8 mouse cellular contexts compared by ENCODE assay signal in the genomic region with DNA sequence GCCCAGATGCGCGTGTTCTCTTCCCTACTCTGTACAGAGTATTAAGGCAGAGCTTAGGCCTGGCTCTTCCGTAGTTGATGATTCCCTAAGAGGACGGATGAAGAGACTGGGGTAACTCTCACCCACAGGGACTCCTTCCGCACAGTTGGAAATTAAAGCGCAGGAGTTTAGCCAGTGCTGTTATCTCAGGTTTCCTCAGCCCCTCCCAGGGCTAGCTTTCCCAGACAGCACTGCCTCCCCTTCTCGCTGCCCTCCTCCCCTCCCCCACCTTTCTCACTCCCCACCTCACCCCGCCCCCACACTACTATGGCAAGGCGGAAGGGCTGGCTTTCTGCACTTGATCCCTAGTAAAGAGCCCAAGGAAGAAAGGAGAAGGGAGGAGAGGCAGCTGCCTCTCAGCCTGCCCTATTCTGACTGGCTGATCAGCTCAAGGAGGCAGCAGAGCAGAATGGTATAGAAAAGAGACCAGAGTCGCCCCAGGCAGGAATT. TPM values are rescaled to one million over a fixed set of nuclear protein-coding genes. Genes with fewer than 3 reads are reported as not detected.
DNase-seq lines count a peak whose midpoint lies in the region; ATAC-seq and TF ChIP-seq lines count a peak whose summit lies in the region.

No protein-coding gene starts in this region.

- peak overlapping the region; percentile 85 for H3K27ac ChIP-seq in hindbrain, embryonic 14.5 days
- H3K27ac ChIP-seq in liver, postnatal 0 days (ENCODE audit: low read depth): no peak overlapping the region

- 12% methylated on average over 10 of the region's 10 CpGs for WGBS in hindbrain, embryonic 14.5 days
- 13% methylated on average over 10 of the region's 10 CpGs for WGBS in liver, postnatal 0 days (ENCODE audit: insufficient replicate concordance)

- peak overlapping the region; percentile 34; the same call in 1 of the 2 replicates for H3K9ac ChIP-seq in hindbrain, embryonic 14.5 days
- no peak overlapping the region for H3K9ac ChIP-seq in liver, postnatal 0 days (replicated peaks)

- no peak for TF ChIP-seq EP300 in liver, postnatal 0 days (IDR thresholded peaks at IDR 0.05; ENCODE audit: low read depth)

- peak overlapping the region; percentile 47 for H3K4me3 ChIP-seq in erythroblast, embryonic 14.5 days (replicated peaks)
- peak overlapping the region; percentile 14 for H3K4me3 ChIP-seq in hindbrain, embryonic 14.5 days (replicated peaks; ENCODE audit: low read length)
- no peak overlapping the region for H3K4me3 ChIP-seq in liver, postnatal 0 days (ENCODE audit: low read depth, low read length)

- DNase-seq in R1 (ENCODE audit: low read depth, low spot score): peak; percentile 87
- peak; percentile 36 for DNase-seq in hindbrain, embryonic 14.5 days (ENCODE audit: low spot score)
- no peak for DNase-seq in liver, postnatal 0 days
- peak; percentile 78 for DNase-seq in yolk sac, embryonic 10.5 days (ENCODE audit: low spot score)
- no peak for DNase-seq in layer of hippocampus, postnatal 36 days
- no peak for DNase-seq in gastrocnemius, adult 18-20 months (ENCODE audit: low spot score)

- H3K9me3 ChIP-seq in erythroblast, embryonic 14.5 days (ENCODE audit: control insufficient read depth, low read length): no peaks in the 10 kb centered on the region
- no peaks in the 10 kb centered on the region for H3K9me3 ChIP-seq in hindbrain, embryonic 14.5 days (ENCODE audit: control insufficient read depth, low read length)
- H3K9me3 ChIP-seq in liver, postnatal 0 days (ENCODE audit: low read length): no peaks in the 10 kb centered on the region

- TF ChIP-seq CTCF in liver, postnatal 0 days (IDR thresholded peaks at IDR 0.05; ENCODE audit: low read depth): no peak

- H3K4me2 ChIP-seq in hindbrain, embryonic 14.5 days (replicated peaks): peak overlapping the region; percentile 46
- peak overlapping the region; percentile 53 for H3K4me2 ChIP-seq in liver, postnatal 0 days (ENCODE audit: low read depth, low read length)

- H3K27me3 ChIP-seq in erythroblast, embryonic 14.5 days (ENCODE audit: control insufficient read depth): no peaks in the 10 kb centered on the region
- H3K27me3 ChIP-seq in hindbrain, embryonic 14.5 days (ENCODE audit: control insufficient read depth, insufficient read depth, low read length): no peaks in the 10 kb centered on the region
- H3K27me3 ChIP-seq in liver, postnatal 0 days (ENCODE audit: insufficient read depth, low read length): no peaks in the 10 kb centered on the region

- peaks cover 11% of the 10 kb centered on the region for H3K4me1 ChIP-seq in erythroblast, embryonic 14.5 days (ENCODE audit: control insufficient read depth)
- 0 out of 2 replicates have a peak, but pooled peaks cover 6% of the 10 kb centered on the region for H3K4me1 ChIP-seq in hindbrain, embryonic 14.5 days (replicated peaks; ENCODE audit: control insufficient read depth, insufficient read depth, low read length)
- H3K4me1 ChIP-seq in liver, postnatal 0 days (ENCODE audit: insufficient read depth): peaks cover 6% of the 10 kb centered on the region; the same call in 1 of the 2 replicates

- no peak for ATAC-seq in erythroblast, adult 5-6 weeks (replicated peaks; ENCODE audit: low FRiP score, poor library complexity, severe bottlenecking)
- peak; percentile 87 for ATAC-seq in hindbrain, embryonic 14.5 days (ENCODE audit: low FRiP score)
- no peak for ATAC-seq in liver, postnatal 0 days

- H3K36me3 ChIP-seq in erythroblast, embryonic 14.5 days (ENCODE audit: control insufficient read depth): no peaks in the 10 kb centered on the region
- H3K36me3 ChIP-seq in hindbrain, embryonic 14.5 days (replicated peaks; ENCODE audit: control insufficient read depth, insufficient read depth): no peaks in the 10 kb centered on the region
- H3K36me3 ChIP-seq in liver, postnatal 0 days (replicated peaks; ENCODE audit: insufficient read depth, low read length): no peaks in the 10 kb centered on the region

RNA-seq across cellular contexts. Expression of a gene that starts 21.5 kb away (rescaled TPM):
- polyA plus RNA-seq in erythroblast, embryonic 14.5 days (2012): 2.4 and 2.7 TPM in 2 replicates
- 240 and 241 TPM in 2 replicates for total RNA-seq in erythroblast, adult 5-6 weeks (2015; ENCODE audit: low replicate concordance)
- total RNA-seq in erythroblast, adult 5-6 weeks (2017; ENCODE audit: low replicate concordance): 141 and 160 TPM in 2 replicates
- 568 TPM in 2 replicates for polyA plus RNA-seq in hindbrain, embryonic 14.5 days (2014; fragmentation: Nextera tagmentation; extraction: Ambion mirVana)
- polyA plus RNA-seq in liver, postnatal 0 days (2015; fragmentation: Nextera tagmentation; extraction: Ambion mirVana): 703 and 719 TPM in 2 replicates
- 100 to 1,000 TPM; 336 to 357 TPM for total RNA-seq in layer of hippocampus, postnatal 36 days (2021)
- 10 to 100 TPM; 58.6 to 65.0 TPM for total RNA-seq in gastrocnemius, adult 18-20 months (2021)

RNA-seq across cellular contexts. Expression of a gene that starts 56.7 kb away (rescaled TPM):
- polyA plus RNA-seq in erythroblast, embryonic 14.5 days (2012): 21.8 and 22.6 TPM in 2 replicates
- 16.7 and 39.9 TPM in 2 replicates for total RNA-seq in erythroblast, adult 5-6 weeks (2015; ENCODE audit: low replicate concordance)
- total RNA-seq in erythroblast, adult 5-6 weeks (2017; ENCODE audit: low replicate concordance): 4.3 and 19.9 TPM in 2 replicates
- 132 and 134 TPM in 2 replicates for polyA plus RNA-seq in hindbrain, embryonic 14.5 days (2014; fragmentation: Nextera tagmentation; extraction: Ambion mirVana)
- 92.5 and 94.9 TPM in 2 replicates for polyA plus RNA-seq in liver, postnatal 0 days (2015; fragmentation: Nextera tagmentation; extraction: Ambion mirVana)
- total RNA-seq in layer of hippocampus, postnatal 36 days (2021): 10 to 100 TPM; 55.9 to 62.0 TPM
- total RNA-seq in gastrocnemius, adult 18-20 months (2021): 10 to 100 TPM; 39.5 to 42.1 TPM

RNA-seq across cellular contexts. Expression of a gene that starts 56.9 kb away (rescaled TPM):
- 0.07 and 0.12 TPM in 2 replicates for polyA plus RNA-seq in erythroblast, embryonic 14.5 days (2012)
- total RNA-seq in erythroblast, adult 5-6 weeks (2015; ENCODE audit: low replicate concordance): 9.2 and 22.2 TPM in 2 replicates
- 17.7 and 23.5 TPM in 2 replicates for total RNA-seq in erythroblast, adult 5-6 weeks (2017; ENCODE audit: low replicate concordance)
- polyA plus RNA-seq in hindbrain, embryonic 14.5 days (2014; fragmentation: Nextera tagmentation; extraction: Ambion mirVana): 24.6 and 25.3 TPM in 2 replicates
- polyA plus RNA-seq in liver, postnatal 0 days (2015; fragmentation: Nextera tagmentation; extraction: Ambion mirVana): 9.2 TPM in 2 replicates
- total RNA-seq in layer of hippocampus, postnatal 36 days (2021): 10 to 100 TPM; 40.0 to 44.5 TPM
- total RNA-seq in gastrocnemius, adult 18-20 months (2021): 10 to 100 TPM; 10.3 to 10.7 TPM

Comparison
In these comparisons a context has a peak if more than half of its experiments do, and no peak if none do; other contexts are left out.
1. DNase-seq: peak in R1 (single experiment), hindbrain, embryonic 14.5 days (single experiment) and yolk sac, embryonic 10.5 days (single experiment); none in liver, postnatal 0 days (single experiment), layer of hippocampus, postnatal 36 days (0 of 2) and gastrocnemius, adult 18-20 months (single experiment).